8 mouse cellular contexts compared by ENCODE assay signal in genomic region chr11:70701984-70702733, GRCm38 (mm10). TPM values are rescaled to one million over a fixed set of nuclear protein-coding genes. Genes with fewer than 3 reads are reported as not detected.
DNase-seq lines count a peak whose midpoint lies in the region; ATAC-seq and TF ChIP-seq lines count a peak whose summit lies in the region.

No protein-coding gene starts in this region.

- 0 out of 2 replicates have a peak overlapping the region, but pooled peaks have one; percentile 89 for H3K4me3 ChIP-seq in kidney, postnatal 0 days (replicated peaks; ENCODE audit: low read depth, low read length)
- 0 out of 2 replicates have a peak overlapping the region, but pooled peaks have one; percentile 96 for H3K4me3 ChIP-seq in forebrain, embryonic 15.5 days
- H3K4me3 ChIP-seq in limb, embryonic 11.5 days (ENCODE audit: low read depth, low read length): no peak overlapping the region; the same call in 1 of the 2 replicates
- peak overlapping the region; percentile 93 for H3K4me3 ChIP-seq in neural tube, embryonic 15.5 days (replicated peaks)

- H3K9ac ChIP-seq in kidney, postnatal 0 days (ENCODE audit: low read depth, low read length): peak overlapping the region; percentile 94; the same call in 1 of the 2 replicates
- peak overlapping the region; percentile 92; the same call in 1 of the 2 replicates for H3K9ac ChIP-seq in forebrain, embryonic 15.5 days (replicated peaks)
- H3K9ac ChIP-seq in limb, embryonic 11.5 days (ENCODE audit: low read length): peak overlapping the region; percentile 27; the same call in 1 of the 2 replicates
- peak overlapping the region; percentile 94; the same call in 1 of the 2 replicates for H3K9ac ChIP-seq in neural tube, embryonic 15.5 days (replicated peaks)

- H3K4me1 ChIP-seq in kidney, postnatal 0 days (replicated peaks; ENCODE audit: insufficient read depth, low read length): peaks cover 14% of the 10 kb centered on the region
- peaks cover 27% of the 10 kb centered on the region for H3K4me1 ChIP-seq in forebrain, embryonic 15.5 days
- H3K4me1 ChIP-seq in limb, embryonic 11.5 days (ENCODE audit: control insufficient read depth, insufficient read depth, low read length): peaks cover 5% of the 10 kb centered on the region
- H3K4me1 ChIP-seq in neural tube, embryonic 15.5 days: peaks cover 32% of the 10 kb centered on the region

- peak overlapping the region; percentile 94 for H3K4me2 ChIP-seq in kidney, postnatal 0 days (ENCODE audit: low read length)
- peak overlapping the region; percentile 84; the same call in 1 of the 2 replicates for H3K4me2 ChIP-seq in forebrain, embryonic 15.5 days (replicated peaks)
- peak overlapping the region; percentile 79 for H3K4me2 ChIP-seq in limb, embryonic 11.5 days (ENCODE audit: low read depth, severe bottlenecking)
- peak overlapping the region; percentile 89 for H3K4me2 ChIP-seq in neural tube, embryonic 15.5 days

- H3K36me3 ChIP-seq in kidney, postnatal 0 days (ENCODE audit: insufficient read depth, low read length): peaks cover 29% of the 10 kb centered on the region
- peaks cover 33% of the 10 kb centered on the region for H3K36me3 ChIP-seq in forebrain, embryonic 15.5 days
- peaks cover 9% of the 10 kb centered on the region; the same call in 1 of the 2 replicates for H3K36me3 ChIP-seq in limb, embryonic 11.5 days (ENCODE audit: control insufficient read depth, insufficient read depth, low read length)
- H3K36me3 ChIP-seq in neural tube, embryonic 15.5 days: peaks cover 39% of the 10 kb centered on the region

- WGBS in kidney, postnatal 0 days: 88% methylated on average over 6 of the region's 6 CpGs
- 80% methylated on average over 6 of the region's 6 CpGs for WGBS in forebrain, embryonic 15.5 days
- 83% methylated on average over 6 of the region's 6 CpGs for WGBS in limb, embryonic 11.5 days
- WGBS in neural tube, embryonic 15.5 days: 89% methylated on average over 6 of the region's 6 CpGs

- no peak overlapping the region for H3K27ac ChIP-seq in kidney, postnatal 0 days
- H3K27ac ChIP-seq in forebrain, embryonic 15.5 days (replicated peaks): no peak overlapping the region
- no peak overlapping the region for H3K27ac ChIP-seq in limb, embryonic 11.5 days (replicated peaks; ENCODE audit: low read depth, low read length)
- H3K27ac ChIP-seq in neural tube, embryonic 15.5 days (replicated peaks): no peak overlapping the region

- TF ChIP-seq CTCF in kidney, postnatal 0 days (IDR thresholded peaks at IDR 0.05; ENCODE audit: low read depth): no peak

- no peaks in the 10 kb centered on the region for H3K9me3 ChIP-seq in kidney, postnatal 0 days (replicated peaks; ENCODE audit: low read length)
- H3K9me3 ChIP-seq in forebrain, embryonic 15.5 days: no peaks in the 10 kb centered on the region
- no peaks in the 10 kb centered on the region for H3K9me3 ChIP-seq in limb, embryonic 11.5 days (ENCODE audit: control insufficient read depth, low read length)
- no peaks in the 10 kb centered on the region for H3K9me3 ChIP-seq in neural tube, embryonic 15.5 days (replicated peaks)

- no peak for ATAC-seq in kidney, postnatal 0 days (replicated peaks; ENCODE audit: low FRiP score, low read depth)
- no peak for ATAC-seq in forebrain, embryonic 15.5 days (replicated peaks)
- no peak for ATAC-seq in limb, embryonic 11.5 days (ENCODE audit: insufficient number of reproducible peaks, low FRiP score, low TSS enrichment, low read depth)
- ATAC-seq in neural tube, embryonic 15.5 days (ENCODE audit: low FRiP score): no peak

- no peak for DNase-seq in kidney, postnatal 0 days (ENCODE audit: low spot score)
- no peak for DNase-seq in kidney, adult 9 months
- no peak for DNase-seq in limb, embryonic 11.5 days (ENCODE audit: low spot score)
- no peak for DNase-seq in adrenal gland, postnatal 4 days (ENCODE audit: low spot score in 2 of 2)
- no peak for DNase-seq in right cerebral cortex, postnatal 36 days (ENCODE audit: low spot score in 2 of 2)
- no peak for DNase-seq in urinary bladder, postnatal 4 days (ENCODE audit: low spot score in 2 of 2)

- no peaks in the 10 kb centered on the region for H3K27me3 ChIP-seq in kidney, postnatal 0 days (ENCODE audit: insufficient read depth, low read length)
- no peaks in the 10 kb centered on the region for H3K27me3 ChIP-seq in forebrain, embryonic 15.5 days
- H3K27me3 ChIP-seq in limb, embryonic 11.5 days (ENCODE audit: control insufficient read depth, insufficient read depth, low read length): no peaks in the 10 kb centered on the region
- H3K27me3 ChIP-seq in neural tube, embryonic 15.5 days (replicated peaks): no peaks in the 10 kb centered on the region

RNA-seq across cellular contexts. Expression of gene Kif1c, which starts 1.8 kb away (rescaled TPM):
- 3.5 and 3.6 TPM in 2 replicates for polyA plus RNA-seq in kidney, postnatal 0 days (2015; fragmentation: Nextera tagmentation; extraction: Ambion mirVana)
- 1.4 and 1.5 TPM in 2 replicates for polyA plus RNA-seq in forebrain, embryonic 15.5 days (2015; fragmentation: Nextera tagmentation; extraction: Ambion mirVana)
- polyA plus RNA-seq in limb, embryonic 11.5 days (2014; fragmentation: Nextera tagmentation; extraction: Ambion mirVana): 7.2 and 10.2 TPM in 2 replicates
- polyA plus RNA-seq in neural tube, embryonic 15.5 days (2015; fragmentation: Nextera tagmentation; extraction: Ambion mirVana): 1.6 and 1.7 TPM in 2 replicates
- 100 to 1,000 TPM; 135 to 149 TPM for total RNA-seq in adrenal gland, postnatal 4 days (2021)

RNA-seq across cellular contexts. Expression of gene Inca1, which starts 2.2 kb away (rescaled TPM):
- 2.3 and 3.0 TPM in 2 replicates for polyA plus RNA-seq in kidney, postnatal 0 days (2015; fragmentation: Nextera tagmentation; extraction: Ambion mirVana)
- 0.69 and 1.5 TPM in 2 replicates for polyA plus RNA-seq in forebrain, embryonic 15.5 days (2015; fragmentation: Nextera tagmentation; extraction: Ambion mirVana)
- polyA plus RNA-seq in limb, embryonic 11.5 days (2014; fragmentation: Nextera tagmentation; extraction: Ambion mirVana): 0.71 and 0.96 TPM in 2 replicates
- polyA plus RNA-seq in neural tube, embryonic 15.5 days (2015; fragmentation: Nextera tagmentation; extraction: Ambion mirVana): 1.2 and 1.4 TPM in 2 replicates
- 10 to 100 TPM in 1 of 2 experiments, 1 to 10 TPM in 1; 7.0 to 10.2 TPM for total RNA-seq in adrenal gland, postnatal 4 days (2021)

RNA-seq across cellular contexts. Expression of gene Camta2, which starts 14.3 kb away (rescaled TPM):
- 9.2 and 9.4 TPM in 2 replicates for polyA plus RNA-seq in kidney, postnatal 0 days (2015; fragmentation: Nextera tagmentation; extraction: Ambion mirVana)
- polyA plus RNA-seq in forebrain, embryonic 15.5 days (2015; fragmentation: Nextera tagmentation; extraction: Ambion mirVana): 17.0 and 17.6 TPM in 2 replicates
- 8.2 and 11.8 TPM in 2 replicates for polyA plus RNA-seq in limb, embryonic 11.5 days (2014; fragmentation: Nextera tagmentation; extraction: Ambion mirVana)
- polyA plus RNA-seq in neural tube, embryonic 15.5 days (2015; fragmentation: Nextera tagmentation; extraction: Ambion mirVana): 25.6 and 29.0 TPM in 2 replicates
- total RNA-seq in adrenal gland, postnatal 4 days (2021): 10 to 100 TPM; 36.2 to 37.8 TPM

RNA-seq across cellular contexts. Expression of gene Spag7, which starts 32.9 kb away (rescaled TPM):
- polyA plus RNA-seq in kidney, postnatal 0 days (2015; fragmentation: Nextera tagmentation; extraction: Ambion mirVana): 91.5 and 102 TPM in 2 replicates
- polyA plus RNA-seq in forebrain, embryonic 15.5 days (2015; fragmentation: Nextera tagmentation; extraction: Ambion mirVana): 148 and 153 TPM in 2 replicates
- 156 and 173 TPM in 2 replicates for polyA plus RNA-seq in limb, embryonic 11.5 days (2014; fragmentation: Nextera tagmentation; extraction: Ambion mirVana)
- 159 and 165 TPM in 2 replicates for polyA plus RNA-seq in neural tube, embryonic 15.5 days (2015; fragmentation: Nextera tagmentation; extraction: Ambion mirVana)
- 10 to 100 TPM; 82.0 to 87.2 TPM for total RNA-seq in adrenal gland, postnatal 4 days (2021)

RNA-seq across cellular contexts. Expression of gene Eno3, which starts 45.2 kb away (rescaled TPM):
- 9.7 and 10.0 TPM in 2 replicates for polyA plus RNA-seq in kidney, postnatal 0 days (2015; fragmentation: Nextera tagmentation; extraction: Ambion mirVana)
- 6.3 and 8.4 TPM in 2 replicates for polyA plus RNA-seq in forebrain, embryonic 15.5 days (2015; fragmentation: Nextera tagmentation; extraction: Ambion mirVana)
- 49.4 and 53.3 TPM in 2 replicates for polyA plus RNA-seq in limb, embryonic 11.5 days (2014; fragmentation: Nextera tagmentation; extraction: Ambion mirVana)
- 12.6 and 17.5 TPM in 2 replicates for polyA plus RNA-seq in neural tube, embryonic 15.5 days (2015; fragmentation: Nextera tagmentation; extraction: Ambion mirVana)
- 100 to 1,000 TPM in 1 of 2 experiments, 10 to 100 TPM in 1; 72.6 to 112 TPM for total RNA-seq in adrenal gland, postnatal 4 days (2021)

Comparison
In these comparisons a context has a peak if more than half of its experiments do, and no peak if none do; other contexts are left out.
1. H3K9ac ChIP-seq: peak in every context shown above with its lines; median percentile 94 in kidney, postnatal 0 days; 94 in neural tube, embryonic 15.5 days; 92 in forebrain, embryonic 15.5 days; 27 in limb, embryonic 11.5 days.